ENCODE assay signal across 15 mouse cellular contexts in the genomic region with DNA sequence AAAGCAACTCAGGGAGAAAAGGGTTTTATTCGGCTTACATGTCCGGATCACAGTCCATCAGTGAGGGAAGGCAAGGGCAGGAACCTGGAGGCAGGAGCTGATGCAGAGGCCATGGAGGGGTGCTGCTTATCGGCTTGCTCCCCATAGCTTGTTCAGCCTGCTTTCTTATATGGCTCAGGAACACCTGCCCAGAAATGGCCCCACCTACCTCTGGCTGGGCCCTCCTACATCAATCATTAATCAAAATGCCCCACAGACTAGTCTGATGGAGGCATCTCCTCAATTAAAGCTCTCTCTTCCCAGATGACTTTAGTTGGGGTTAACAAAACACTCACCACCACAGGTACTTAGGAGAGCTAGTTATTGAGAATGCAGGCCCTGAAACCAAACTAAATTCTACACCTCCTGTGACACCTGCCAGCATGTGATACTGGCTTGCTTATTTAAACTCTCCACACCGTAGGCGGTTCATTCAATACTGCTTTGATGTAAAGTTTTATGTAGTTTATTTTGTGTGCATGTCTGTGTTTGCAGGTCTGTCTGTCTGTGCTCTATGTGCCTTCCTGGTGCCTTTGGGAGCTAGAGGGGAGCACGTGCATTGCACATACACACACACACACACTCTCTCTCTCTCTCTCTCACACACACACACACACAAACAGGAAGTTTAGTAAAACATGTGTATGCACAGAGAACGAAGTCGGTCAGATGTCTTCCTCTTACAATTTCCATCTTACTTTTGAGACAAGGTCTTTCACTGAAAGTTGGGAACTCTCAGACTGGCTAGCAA. TPM values are rescaled to one million over a fixed set of nuclear protein-coding genes. Genes with fewer than 3 reads are reported as not detected.
A peak's percentile ranks its signal among the peaks of the same experiment; 100 is the strongest.
DNase-seq lines count a peak whose midpoint lies in the region; ATAC-seq lines count a peak whose summit lies in the region.
"Had no signal": no experiment of that assay in that cellular context is flagged by ENCODE, and none has a peak within 500 bp of the region (broad histone marks: within the 10 kb centered on the region; RNA-seq: fewer than 3 reads in every experiment).

No protein-coding gene starts in this region.

- H3K27ac ChIP-seq in heart, embryonic 12.5 days (ENCODE audit: poor library complexity, severe bottlenecking), result peak overlapping the region; percentile 9; the same call in 1 of the 2 replicates
- H3K27ac ChIP-seq in kidney, embryonic 15.5 days, result 0 out of 2 replicates have a peak overlapping the region, but pooled peaks have one; percentile 22
- H3K27ac ChIP-seq: layer of hippocampus, adult 2 months; liver, embryonic 14.5 days had no signal

- H3K27me3 ChIP-seq in heart, embryonic 12.5 days (replicated peaks), result no peaks in the 10 kb centered on the region
- no peaks in the 10 kb centered on the region for H3K27me3 ChIP-seq in kidney, embryonic 15.5 days

- no peak overlapping the region for H3K9ac ChIP-seq in heart, embryonic 12.5 days
- H3K9ac ChIP-seq in kidney, embryonic 15.5 days, result no peak overlapping the region
- H3K9ac ChIP-seq: liver, embryonic 14.5 days had no signal

- DNase-seq in heart, postnatal 25 days (ENCODE audit: low spot score), result no peak
- DNase-seq in thymus, postnatal 0 days (ENCODE audit: low spot score), result peak; percentile 60
- DNase-seq in thymus, postnatal 4 days, result no peak
- no peak for DNase-seq in layer of hippocampus, adult 9-11 months
- no peak for DNase-seq in yolk sac, embryonic 10.5 days (ENCODE audit: low spot score)
- DNase-seq in spleen, postnatal 14 days (ENCODE audit: low spot score in 2 of 2), result no peak
- DNase-seq: adrenal gland, postnatal 25 days; cerebellum, adult 18-20 months had no signal

- no peaks in the 10 kb centered on the region for H3K9me3 ChIP-seq in heart, embryonic 12.5 days (replicated peaks)
- no peaks in the 10 kb centered on the region for H3K9me3 ChIP-seq in kidney, embryonic 15.5 days (replicated peaks)

- 0 out of 2 replicates have a peak, but pooled peaks cover 2% of the 10 kb centered on the region for H3K36me3 ChIP-seq in heart, embryonic 12.5 days
- H3K36me3 ChIP-seq in kidney, embryonic 15.5 days, result no peaks in the 10 kb centered on the region

- H3K4me2 ChIP-seq in heart, embryonic 12.5 days, result no peak overlapping the region
- H3K4me2 ChIP-seq in kidney, embryonic 15.5 days, result no peak overlapping the region

- intact Hi-C loops in heart, postnatal 25 days (cut with DNase I), result no loop called here

- WGBS in heart, embryonic 12.5 days, result 79% methylated on average over 8 of the region's 8 CpGs
- 69% methylated on average over 8 of the region's 8 CpGs for WGBS in kidney, embryonic 15.5 days

- no peak overlapping the region for H3K4me3 ChIP-seq in heart, embryonic 12.5 days
- H3K4me3 ChIP-seq in kidney, embryonic 15.5 days (replicated peaks), result no peak overlapping the region
- H3K4me3 ChIP-seq: layer of hippocampus, adult 2 months had no signal

- no peak for ATAC-seq in heart, embryonic 12.5 days (ENCODE audit: insufficient number of reproducible peaks, low FRiP score)
- ATAC-seq in kidney, embryonic 15.5 days (replicated peaks; ENCODE audit: low FRiP score), result no peak

- peaks cover 45% of the 10 kb centered on the region for H3K4me1 ChIP-seq in heart, embryonic 12.5 days (replicated peaks)
- peaks cover 54% of the 10 kb centered on the region for H3K4me1 ChIP-seq in kidney, embryonic 15.5 days

RNA-seq across cellular contexts. Expression of a gene that starts 9.1 kb away (rescaled TPM):
- polyA plus RNA-seq in heart, embryonic 12.5 days (2016; fragmentation: Nextera tagmentation; extraction: Ambion mirVana), result 144 and 150 TPM in 2 replicates
- total RNA-seq in heart, postnatal 25 days (2021), result 100 to 1,000 TPM; 341 to 607 TPM
- 260 TPM in 2 replicates for polyA plus RNA-seq in thymus, postnatal 0 days (2015; fragmentation: Nextera tagmentation; extraction: Ambion mirVana)
- 144 and 153 TPM in 2 replicates for polyA plus RNA-seq in kidney, embryonic 15.5 days (2015; fragmentation: Nextera tagmentation; extraction: Ambion mirVana)

RNA-seq across cellular contexts. Expression of a gene that starts 9.9 kb away (rescaled TPM):
- 1.6 and 2.4 TPM in 2 replicates for polyA plus RNA-seq in heart, embryonic 12.5 days (2016; fragmentation: Nextera tagmentation; extraction: Ambion mirVana)
- 1 to 10 TPM; 1.1 to 2.1 TPM for total RNA-seq in heart, postnatal 25 days (2021)
- 0.42 and 0.46 TPM in 2 replicates for polyA plus RNA-seq in thymus, postnatal 0 days (2015; fragmentation: Nextera tagmentation; extraction: Ambion mirVana)
- 2.1 TPM in 2 replicates for polyA plus RNA-seq in kidney, embryonic 15.5 days (2015; fragmentation: Nextera tagmentation; extraction: Ambion mirVana)
- total RNA-seq: adrenal gland, postnatal 25 days; layer of hippocampus, adult 2 months; left cerebral cortex, postnatal 14 days; megakaryocyte progenitor cell, adult 5-6 weeks had no signal
- polyA plus RNA-seq: embryonic facial prominence, embryonic 11.5 days; liver, embryonic 14.5 days had no signal

RNA-seq across cellular contexts. Expression of a gene that starts 27.1 kb away (rescaled TPM):
- polyA plus RNA-seq in heart, embryonic 12.5 days (2016; fragmentation: Nextera tagmentation; extraction: Ambion mirVana), result 39.2 and 39.3 TPM in 2 replicates
- 10 to 100 TPM; 25.2 to 25.9 TPM for total RNA-seq in heart, postnatal 25 days (2021)
- 25.8 and 28.8 TPM in 2 replicates for polyA plus RNA-seq in thymus, postnatal 0 days (2015; fragmentation: Nextera tagmentation; extraction: Ambion mirVana)
- polyA plus RNA-seq in kidney, embryonic 15.5 days (2015; fragmentation: Nextera tagmentation; extraction: Ambion mirVana), result 38.1 and 39.8 TPM in 2 replicates

RNA-seq across cellular contexts. Expression of a gene that starts 29.6 kb away (rescaled TPM):
- polyA plus RNA-seq in heart, embryonic 12.5 days (2016; fragmentation: Nextera tagmentation; extraction: Ambion mirVana), result 9.2 and 9.5 TPM in 2 replicates
- total RNA-seq in heart, postnatal 25 days (2021), result 1 to 10 TPM; 1.9 to 2.4 TPM
- 0.07 and 0.09 TPM in 2 replicates for polyA plus RNA-seq in thymus, postnatal 0 days (2015; fragmentation: Nextera tagmentation; extraction: Ambion mirVana)
- polyA plus RNA-seq in kidney, embryonic 15.5 days (2015; fragmentation: Nextera tagmentation; extraction: Ambion mirVana), result 1.8 and 2.8 TPM in 2 replicates
- total RNA-seq: megakaryocyte progenitor cell, adult 5-6 weeks had no signal

RNA-seq across cellular contexts. Expression of a gene that starts 34.1 kb away (rescaled TPM):
- 5.1 and 5.2 TPM in 2 replicates for polyA plus RNA-seq in heart, embryonic 12.5 days (2016; fragmentation: Nextera tagmentation; extraction: Ambion mirVana)
- total RNA-seq in heart, postnatal 25 days (2021), result 10 to 100 TPM; 25.4 to 27.2 TPM
- polyA plus RNA-seq in thymus, postnatal 0 days (2015; fragmentation: Nextera tagmentation; extraction: Ambion mirVana), result 1.7 TPM in 2 replicates
- polyA plus RNA-seq in kidney, embryonic 15.5 days (2015; fragmentation: Nextera tagmentation; extraction: Ambion mirVana), result 6.5 and 8.0 TPM in 2 replicates
